24 mouse cellular contexts compared by ENCODE assay signal in the genomic region with DNA sequence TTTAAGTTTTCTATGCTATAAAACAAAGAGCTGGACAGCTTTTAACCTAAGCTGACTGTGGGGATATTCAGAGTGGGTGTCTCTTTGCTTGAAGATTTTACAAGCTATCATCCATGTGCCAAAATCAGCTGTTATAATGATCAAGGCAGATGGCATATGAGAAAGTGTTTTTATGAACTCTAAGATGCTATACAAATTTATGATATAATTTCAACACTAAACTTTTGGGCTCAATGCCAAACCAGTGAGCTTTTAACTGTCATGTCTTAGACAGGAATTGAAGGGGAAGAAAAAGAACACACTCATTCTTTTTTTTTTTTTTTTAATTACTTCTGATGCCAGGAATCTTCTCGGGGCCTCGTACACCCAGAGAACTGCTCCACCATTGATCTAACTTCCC. TPM values are rescaled to one million over a fixed set of nuclear protein-coding genes. Genes with fewer than 3 reads are reported as not detected.
A peak's percentile ranks its signal among the peaks of the same experiment; 100 is the strongest.
DNase-seq lines count a peak whose midpoint lies in the region; ATAC-seq and TF ChIP-seq lines count a peak whose summit lies in the region.
"Had no signal": no experiment of that assay in that cellular context is flagged by ENCODE, and none has a peak within 500 bp of the region (broad histone marks: within the 10 kb centered on the region; RNA-seq: fewer than 3 reads in every experiment).

No protein-coding gene starts in this region.

- H3K9me3 ChIP-seq in forebrain, embryonic 14.5 days (replicated peaks; ENCODE audit: control insufficient read depth, low read length): no peaks in the 10 kb centered on the region
- no peaks in the 10 kb centered on the region for H3K9me3 ChIP-seq in forebrain, embryonic 13.5 days (replicated peaks)
- no peaks in the 10 kb centered on the region for H3K9me3 ChIP-seq in intestine, embryonic 16.5 days (ENCODE audit: control insufficient read depth, low read length)
- H3K9me3 ChIP-seq: embryonic facial prominence, embryonic 13.5 days; heart, embryonic 12.5 days; hindbrain, embryonic 10.5 days; intestine, embryonic 15.5 days had no signal

- no peak overlapping the region for H3K27ac ChIP-seq in forebrain, embryonic 14.5 days (ENCODE audit: low read depth, low read length)
- H3K27ac ChIP-seq in forebrain, embryonic 13.5 days: no peak overlapping the region
- no peak overlapping the region for H3K27ac ChIP-seq in intestine, embryonic 16.5 days (ENCODE audit: low read length)
- H3K27ac ChIP-seq: embryonic facial prominence, embryonic 13.5 days; hindbrain, embryonic 10.5 days; hindbrain, embryonic 14.5 days; intestine, embryonic 15.5 days had no signal

- no peaks in the 10 kb centered on the region for H3K36me3 ChIP-seq in forebrain, embryonic 14.5 days (ENCODE audit: control insufficient read depth, insufficient read depth, low read length)
- no peaks in the 10 kb centered on the region for H3K36me3 ChIP-seq in forebrain, embryonic 13.5 days (ENCODE audit: poor library complexity, severe bottlenecking)
- no peaks in the 10 kb centered on the region for H3K36me3 ChIP-seq in intestine, embryonic 16.5 days (ENCODE audit: control insufficient read depth, insufficient read depth, low read length)
- H3K36me3 ChIP-seq: embryonic facial prominence, embryonic 13.5 days; heart, embryonic 12.5 days; hindbrain, embryonic 10.5 days; intestine, embryonic 15.5 days had no signal

- H3K9ac ChIP-seq in forebrain, embryonic 14.5 days (ENCODE audit: low read length): no peak overlapping the region
- no peak overlapping the region for H3K9ac ChIP-seq in forebrain, embryonic 13.5 days
- no peak overlapping the region for H3K9ac ChIP-seq in intestine, embryonic 16.5 days (ENCODE audit: low read depth, low read length)
- H3K9ac ChIP-seq: embryonic facial prominence, embryonic 13.5 days; heart, embryonic 12.5 days; hindbrain, embryonic 14.5 days; intestine, embryonic 15.5 days had no signal

- DNase-seq in forebrain, embryonic 14.5 days (ENCODE audit: low spot score): peak; percentile 74
- peak; percentile 34 to 55 for DNase-seq in left cerebral cortex, postnatal 14 days (ENCODE audit: low spot score in 2 of 2)
- DNase-seq in left cerebral cortex, postnatal 36 days (ENCODE audit: low spot score in 2 of 2): no peak
- peak; percentile 66 for DNase-seq in brain, embryonic 14.5 days (ENCODE audit: low read depth)
- no peak for DNase-seq in layer of hippocampus, postnatal 25 days (ENCODE audit: extremely low spot score in 1 of 2, low spot score in 1 of 2)
- DNase-seq: adrenal gland, adult 2 months; adrenal gland, postnatal 25 days; cerebellum, adult 11 months; cerebellum, adult 8-10 months; cerebellum, postnatal 14 days; gastrocnemius, postnatal 14 days had no signal

- ATAC-seq in forebrain, embryonic 14.5 days: no peak
- no peak for ATAC-seq in forebrain, embryonic 13.5 days
- no peak for ATAC-seq in intestine, embryonic 16.5 days
- ATAC-seq: intestine, embryonic 15.5 days had no signal

- no peaks in the 10 kb centered on the region for H3K4me1 ChIP-seq in forebrain, embryonic 14.5 days (ENCODE audit: control insufficient read depth, insufficient read depth, low read length)
- no peaks in the 10 kb centered on the region for H3K4me1 ChIP-seq in forebrain, embryonic 13.5 days
- no peaks in the 10 kb centered on the region for H3K4me1 ChIP-seq in intestine, embryonic 16.5 days (ENCODE audit: control insufficient read depth, insufficient read depth, low read length)
- H3K4me1 ChIP-seq: embryonic facial prominence, embryonic 13.5 days; heart, embryonic 12.5 days; intestine, embryonic 15.5 days had no signal

- intact Hi-C loops in left cerebral cortex, postnatal 14 days (cut with DNase I): no loop called here
- intact Hi-C loops in left cerebral cortex, postnatal 36 days (cut with DNase I): no loop called here

- H3K4me3 ChIP-seq in forebrain, embryonic 14.5 days (ENCODE audit: low read depth, low read length): no peak overlapping the region
- no peak overlapping the region for H3K4me3 ChIP-seq in forebrain, embryonic 13.5 days
- H3K4me3 ChIP-seq in intestine, embryonic 16.5 days (ENCODE audit: low read length): no peak overlapping the region
- H3K4me3 ChIP-seq: embryonic facial prominence, embryonic 13.5 days; heart, embryonic 12.5 days; hindbrain, embryonic 10.5 days; intestine, embryonic 15.5 days had no signal

- WGBS in forebrain, embryonic 14.5 days: 65% methylated on average over 2 of the region's 2 CpGs
- WGBS in forebrain, embryonic 13.5 days: 57% methylated on average over 2 of the region's 2 CpGs
- WGBS in intestine, embryonic 16.5 days: 58% methylated on average over 2 of the region's 2 CpGs

- TF ChIP-seq POLR2A in brain, embryonic 14.5 days (IDR thresholded peaks at IDR 0.05; ENCODE audit: borderline replicate concordance, extremely low read depth, insufficient read depth, insufficient read length, poor library complexity, severe bottlenecking): no peak

- H3K27me3 ChIP-seq in forebrain, embryonic 14.5 days (replicated peaks; ENCODE audit: control insufficient read depth, insufficient read depth, low read length): no peaks in the 10 kb centered on the region
- H3K27me3 ChIP-seq in forebrain, embryonic 13.5 days: no peaks in the 10 kb centered on the region
- no peaks in the 10 kb centered on the region for H3K27me3 ChIP-seq in intestine, embryonic 16.5 days (replicated peaks; ENCODE audit: control insufficient read depth, insufficient read depth, low read length)
- H3K27me3 ChIP-seq: CH12.LX; embryonic facial prominence, embryonic 13.5 days; heart, embryonic 12.5 days; intestine, embryonic 15.5 days had no signal

- TF ChIP-seq CTCF in brain, embryonic 14.5 days (IDR thresholded peaks at IDR 0.05; ENCODE audit: borderline replicate concordance, extremely low read depth, insufficient read depth, insufficient read length): no peak

- no peak overlapping the region for H3K4me2 ChIP-seq in forebrain, embryonic 14.5 days (ENCODE audit: low read length)
- no peak overlapping the region for H3K4me2 ChIP-seq in forebrain, embryonic 13.5 days
- no peak overlapping the region for H3K4me2 ChIP-seq in intestine, embryonic 16.5 days (ENCODE audit: low read depth, low read length)
- H3K4me2 ChIP-seq: embryonic facial prominence, embryonic 13.5 days; heart, embryonic 12.5 days; hindbrain, embryonic 14.5 days; intestine, embryonic 15.5 days had no signal

RNA-seq across cellular contexts. Expression of gene Cyp26c1, which starts 34.9 kb away (rescaled TPM):
- polyA plus RNA-seq in forebrain, embryonic 14.5 days (2014; fragmentation: Nextera tagmentation; extraction: Ambion mirVana): not detected in 2 replicates
- polyA plus RNA-seq in forebrain, embryonic 13.5 days (2015; fragmentation: Nextera tagmentation; extraction: Ambion mirVana): not detected in 2 replicates
- total RNA-seq in left cerebral cortex, postnatal 14 days (2021): not detected
- not detected for total RNA-seq in left cerebral cortex, postnatal 36 days (2021)
- not detected in 2 replicates for polyA plus RNA-seq in brain, embryonic 14.5 days (2012; rRNA removed)
- total RNA-seq in layer of hippocampus, postnatal 25 days (2021): under 1 TPM; 0.15 to 0.28 TPM
- not detected in 2 replicates for polyA plus RNA-seq in intestine, embryonic 16.5 days (2015; fragmentation: Nextera tagmentation; extraction: Ambion mirVana)
- total RNA-seq: adrenal gland, adult 2 months; adrenal gland, postnatal 25 days; CH12.LX; common myeloid progenitor, adult 5-6 weeks; gastrocnemius, adult 18-20 months; gastrocnemius, postnatal 14 days; heart, adult 8-10 months; heart, postnatal 25 days had no signal
- polyA plus RNA-seq: adrenal gland, adult 2 months; heart, embryonic 12.5 days; heart, embryonic 16.5 days; hindbrain, embryonic 14.5 days; intestine, embryonic 15.5 days had no signal

RNA-seq across cellular contexts. Expression of gene Cyp26a1, which starts 47.1 kb away (rescaled TPM):
- polyA plus RNA-seq in forebrain, embryonic 14.5 days (2014; fragmentation: Nextera tagmentation; extraction: Ambion mirVana): 0.12 TPM in 1 of 2 replicates, not detected in the other
- polyA plus RNA-seq in forebrain, embryonic 13.5 days (2015; fragmentation: Nextera tagmentation; extraction: Ambion mirVana): 0.15 TPM in 1 of 2 replicates, not detected in the other
- total RNA-seq in left cerebral cortex, postnatal 14 days (2021): under 1 TPM in 1 of 2 experiments, not detected in 1; 0.25 TPM
- total RNA-seq in left cerebral cortex, postnatal 36 days (2021): not detected
- 0.08 and 0.14 TPM in 2 replicates for polyA plus RNA-seq in brain, embryonic 14.5 days (2012; rRNA removed)
- total RNA-seq in layer of hippocampus, postnatal 25 days (2021): under 1 TPM; 0.26 to 0.86 TPM
- 0.45 and 0.82 TPM in 2 replicates for polyA plus RNA-seq in intestine, embryonic 16.5 days (2015; fragmentation: Nextera tagmentation; extraction: Ambion mirVana)
- total RNA-seq: adrenal gland, postnatal 25 days; common myeloid progenitor, adult 5-6 weeks; gastrocnemius, adult 18-20 months had no signal
- polyA plus RNA-seq: adrenal gland, adult 2 months had no signal

Comparison
In these comparisons a context has a peak if more than half of its experiments do, and no peak if none do; other contexts are left out.
1. DNase-seq: peak in forebrain, embryonic 14.5 days (single experiment), left cerebral cortex, postnatal 14 days (2 of 2) and brain, embryonic 14.5 days (single experiment); none in left cerebral cortex, postnatal 36 days (0 of 2) and layer of hippocampus, postnatal 25 days (0 of 2).